Mouse (Mus musculus): ENCODE measurements around the gene Gm11992.

The Gm11992 gene

GRCm38 (mm10) chr11:9115367-9116120 is 67.2 kb downstream of the Gm11992 start:
- DNase-seq (ENCODE audit: low read depth, low spot score) = no peak

DNA sequence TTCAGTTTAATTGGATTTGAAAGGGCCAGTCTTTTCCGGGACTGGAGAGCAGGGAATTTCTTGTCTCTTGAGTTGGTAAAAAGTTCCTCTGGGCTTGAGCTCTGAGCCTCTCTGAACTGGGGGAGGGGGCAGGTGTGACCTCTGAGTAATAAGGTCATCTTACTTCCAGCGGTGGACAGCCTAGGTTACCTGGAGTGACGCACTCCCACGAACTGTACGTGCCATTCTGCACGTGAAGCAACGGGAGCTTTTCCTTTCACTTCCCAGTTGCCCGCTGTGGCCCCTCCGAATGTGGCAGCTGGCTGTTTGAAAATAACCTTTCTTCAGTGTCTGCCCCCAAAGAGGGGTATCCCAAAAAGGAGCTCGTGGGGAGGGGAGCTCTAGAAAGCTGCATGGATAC is 67.7 kb downstream of the Gm11992 start:
- DNase-seq (ENCODE audit: low read depth, low spot score) = no peak

- no peak for DNase-seq (ENCODE audit: low read depth, low spot score)
Measured at GRCm38 (mm10) chr11:9116916-9117315, 68.5 kb downstream of the Gm11992 start.

DNA sequence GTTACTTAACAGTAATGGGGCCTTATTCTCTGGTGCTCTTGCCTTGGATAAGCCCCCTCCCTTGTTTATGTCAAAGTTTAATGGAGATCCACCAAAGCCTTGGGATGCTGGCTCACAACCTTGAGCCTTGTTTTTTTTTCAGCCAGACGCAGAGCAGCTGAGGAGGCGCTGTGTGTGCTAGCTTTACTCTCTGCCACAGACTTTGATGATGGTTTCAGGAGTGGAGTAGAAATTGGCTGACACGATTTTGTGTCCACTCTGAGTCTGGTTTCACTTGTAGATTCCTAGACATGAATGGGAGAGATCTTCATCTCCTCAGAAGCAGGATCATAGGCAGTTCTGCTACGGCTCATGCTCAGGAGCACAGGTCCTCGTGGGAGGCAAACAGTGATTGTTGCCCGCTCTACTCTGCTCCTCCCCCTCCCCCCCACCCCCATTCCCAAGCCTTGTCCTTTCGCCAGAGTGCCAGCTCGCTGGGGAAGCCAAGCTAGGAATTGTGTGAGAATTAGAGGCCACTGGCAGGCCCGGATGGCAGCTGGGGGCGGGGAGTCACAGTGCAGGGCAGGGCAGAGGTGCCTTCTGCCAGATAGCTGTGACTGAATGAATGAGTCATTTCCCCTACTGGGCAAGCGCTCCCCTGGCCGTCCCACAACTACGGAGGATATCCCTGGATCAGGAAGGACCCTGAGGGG is 69.1 kb downstream of the Gm11992 start:
- no peak for DNase-seq (ENCODE audit: low read depth, low spot score)

DNA sequence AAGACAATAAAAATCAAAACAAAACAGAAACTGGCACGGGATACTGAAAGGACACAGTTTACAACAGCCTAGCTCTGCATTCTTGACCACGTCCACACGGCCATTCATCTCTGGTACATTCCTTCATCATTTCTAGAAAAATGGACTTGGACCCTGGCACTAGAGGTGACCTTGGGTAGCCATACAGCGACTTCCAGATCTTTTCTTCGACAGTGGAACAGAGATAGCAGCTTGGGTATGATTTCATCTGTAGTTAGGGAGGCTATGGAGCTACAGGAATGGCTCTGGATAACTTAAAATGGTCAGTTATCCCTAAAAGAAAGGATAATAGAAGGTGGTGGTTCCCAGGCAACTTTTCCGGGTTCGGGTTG is 69.6 kb downstream of the Gm11992 start, which contains the start of gene Upp1:
TSS of gene Upp1 (plus strand) at position 54 of the 371 bp plus-strand sequence.
- DNase-seq (ENCODE audit: low read depth, low spot score) = no peak

DNA sequence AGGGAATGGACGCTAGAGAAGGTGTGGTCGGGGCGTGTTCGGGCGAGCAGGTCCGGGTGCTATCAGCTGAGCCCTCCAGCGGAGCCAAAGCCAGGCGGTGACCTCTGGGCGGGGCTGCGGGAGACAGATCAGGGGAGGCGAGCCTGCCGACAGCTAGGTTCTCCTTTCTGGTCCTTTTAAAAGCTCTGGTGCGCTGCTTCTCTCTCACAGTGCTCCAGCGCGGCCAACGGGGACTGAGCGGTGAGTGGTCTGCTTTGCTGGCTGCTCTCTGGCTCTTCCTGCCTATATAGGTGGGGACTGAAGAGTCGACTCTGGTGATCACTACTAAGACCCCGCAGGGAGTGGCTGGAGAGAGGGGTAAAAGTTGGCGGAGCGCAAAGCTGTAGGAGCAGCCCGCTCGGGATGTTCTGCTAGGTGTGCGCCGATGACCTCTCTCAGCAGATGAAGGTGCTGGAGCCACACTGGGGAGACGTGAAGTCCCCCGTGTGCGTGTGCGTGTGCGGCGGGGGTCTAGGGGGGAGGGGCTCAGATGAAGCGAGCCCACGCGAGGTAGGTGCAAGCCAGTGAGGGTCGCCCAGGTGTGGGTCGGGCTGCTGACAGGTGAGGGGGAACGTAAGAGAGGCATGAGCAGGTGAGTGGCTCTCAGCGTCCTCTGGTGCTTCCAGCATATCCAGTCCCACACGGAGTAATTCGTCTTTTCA is 70.2 kb downstream of the Gm11992 start:
- no peak for DNase-seq (ENCODE audit: low read depth, low spot score)
